Mouse (Mus musculus) kidney, embryonic 15.5 days (tissue): ENCODE results near the gene Eif5a. TPM values are rescaled to one million over a fixed set of nuclear protein-coding genes. Genes with fewer than 3 reads are reported as not detected.
A peak's percentile ranks its signal among the peaks of the same experiment; 100 is the strongest.

Experiments used
- ATAC-seq: fragments of 200-750 bp; cut with Nextera tagmentation; replicated peaks from 2 replicates; pipeline ENCODE4 v1.8.0; 2017; ENCODE audit warnings: moderate TSS enrichment; ENCODE audit not compliant: low FRiP score
- H3K27ac ChIP-seq: fragments of 300-500 bp; sonication (generic); 2 replicates; pipeline ENCODE4 v1.5.1; 2015; ENCODE audit warnings: mild to moderate bottlenecking, inconsistent platforms
- H3K27me3 ChIP-seq: fragments of 300-500 bp; sonication (generic); 2 replicates; pipeline ENCODE4 v1.6.1; 2015; ENCODE audit warnings: inconsistent platforms
- H3K36me3 ChIP-seq: fragments of 300-500 bp; sonication (generic); 2 replicates; pipeline ENCODE4 v1.6.1; 2015; ENCODE audit warnings: inconsistent platforms
- H3K4me1 ChIP-seq: fragments of 300-500 bp; sonication (generic); 2 replicates; pipeline ENCODE4 v1.6.1; 2015; ENCODE audit warnings: inconsistent platforms
- H3K4me2 ChIP-seq: fragments of 300-500 bp; sonication (generic); 2 replicates; pipeline ENCODE4 v1.6.1; 2015; ENCODE audit warnings: moderate library complexity, mild to moderate bottlenecking, inconsistent platforms
- H3K4me3 ChIP-seq: fragments of 300-500 bp; sonication (generic); replicated peaks from 2 replicates; pipeline ENCODE4 v1.5.1; 2015; ENCODE audit warnings: mild to moderate bottlenecking, inconsistent platforms
- H3K9ac ChIP-seq: fragments of 300-500 bp; sonication (generic); 2 replicates; pipeline ENCODE4 v1.6.1; 2015; ENCODE audit warnings: mild to moderate bottlenecking, inconsistent platforms
- H3K9me3 ChIP-seq: fragments of 300-500 bp; sonication (generic); replicated peaks from 2 replicates; pipeline ENCODE4 v1.6.1; 2016; ENCODE audit warnings: inconsistent platforms
- WGBS: fragments of 180-500 bp; shearing (Covaris S2); methylation state at CpG from one replicate; pipeline ENCODE4 v1.1.7; 2015; ENCODE audit warnings: mixed read lengths; 5-methylcytosine and 5-hydroxymethylcytosine counted together
- microRNA-seq: library from miRNA; unstranded; fragments of <30 nt; microRNA quantifications from one replicate; pipeline ENCODE4, GENCODE M21; 2016
- polyA plus RNA-seq: library from polyadenylated mRNA; unstranded; fragments of >200 nt; fragmentation: Nextera tagmentation; extraction: Ambion mirVana; gene quantifications from 2 replicates; pipeline ENCODE4 v1.2.1, GENCODE M21; 2015

The Eif5a gene
- polyA plus RNA-seq, 1 experiment from 2014 or later, result 1,795 TPM

DNA sequence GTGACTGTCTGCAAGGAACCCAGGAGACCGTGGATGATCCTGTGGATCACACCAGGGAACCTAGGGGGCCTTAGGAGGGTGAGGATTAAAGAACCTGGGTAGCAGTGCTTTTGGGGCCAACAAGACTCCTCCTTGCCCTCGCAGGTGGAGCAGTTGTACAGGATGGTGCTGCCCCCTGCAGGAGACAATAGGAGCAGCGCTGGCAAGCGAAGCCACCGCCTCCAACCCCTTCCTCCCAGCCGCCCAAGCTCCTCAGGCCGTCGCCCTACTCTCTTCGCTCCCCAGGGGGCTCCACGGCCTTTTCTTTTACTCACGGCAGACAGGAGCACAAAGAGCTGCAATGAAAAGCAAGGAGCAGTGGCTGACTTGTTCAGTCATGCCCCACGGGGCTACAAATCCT lies 44.9 kb downstream of the Eif5a start:
- no peak for ATAC-seq
- Histone ChIP-seq H3K9ac (0 out of 2 replicates have a peak overlapping the region, but pooled peaks have one; percentile 1), H3K4me2 (peak overlapping the region; percentile 46), H3K36me3 (no peaks in the 10 kb centered on the region), H3K4me3 (peak overlapping the region; percentile 18), H3K9me3 (no peaks in the 10 kb centered on the region), H3K4me1 (peaks cover 51% of the 10 kb centered on the region), H3K27me3 (no peaks in the 10 kb centered on the region), H3K27ac (peak overlapping the region; percentile 37; the same call in 1 of the 2 replicates)
- whole genome bisulfite sequencing, result 5% methylated on average over 12 of the region's 12 CpGs

DNA sequence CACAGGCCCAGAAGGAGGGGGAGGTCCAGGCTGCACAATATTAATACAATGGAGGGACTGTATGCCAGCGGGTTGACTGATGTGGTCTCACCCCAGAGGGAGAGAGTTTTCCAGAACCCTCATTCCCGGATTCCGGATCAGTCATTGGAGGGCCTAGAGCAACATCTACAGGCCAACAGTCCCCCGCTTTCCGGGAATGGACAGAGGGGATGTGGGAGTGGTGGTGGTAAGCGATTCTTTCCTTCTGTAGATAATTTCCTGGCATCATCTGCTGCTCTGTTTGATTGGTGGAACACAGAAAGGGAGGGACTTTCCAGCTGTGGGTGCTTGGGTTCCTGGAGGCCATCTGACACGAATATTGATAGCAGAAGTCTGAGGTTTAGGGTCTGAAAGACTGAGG lies 45.6 kb downstream of the Eif5a start:
- ATAC-seq, result no peak
- peak overlapping the region; percentile 37; the same call in 1 of the 2 replicates for H3K27ac ChIP-seq
- H3K27me3 ChIP-seq, result no peaks in the 10 kb centered on the region
- H3K36me3 ChIP-seq, result no peaks in the 10 kb centered on the region
- 49% methylated on average over 7 of the region's 7 CpGs for WGBS
- H3K4me2 ChIP-seq, result 0 out of 2 replicates have a peak overlapping the region, but pooled peaks have one; percentile 46
- no peak overlapping the region for H3K4me3 ChIP-seq
- peaks cover 44% of the 10 kb centered on the region for H3K4me1 ChIP-seq
- no peaks in the 10 kb centered on the region for H3K9me3 ChIP-seq
- H3K9ac ChIP-seq, result no peak overlapping the region

GRCm38 (mm10) chr11:69872451-69872850 lies 49.3 kb downstream of the Eif5a start:
- Histone ChIP-seq H3K4me3 (no peak overlapping the region), H3K36me3 (no peaks in the 10 kb centered on the region), H3K9me3 (no peaks in the 10 kb centered on the region), H3K27me3 (no peaks in the 10 kb centered on the region), H3K9ac (no peak overlapping the region), H3K27ac (no peak overlapping the region), H3K4me1 (peaks cover 16% of the 10 kb centered on the region), H3K4me2 (no peak overlapping the region)
- 62% methylated on average over 4 of the region's 4 CpGs for WGBS
- ATAC-seq, result no peak

DNA sequence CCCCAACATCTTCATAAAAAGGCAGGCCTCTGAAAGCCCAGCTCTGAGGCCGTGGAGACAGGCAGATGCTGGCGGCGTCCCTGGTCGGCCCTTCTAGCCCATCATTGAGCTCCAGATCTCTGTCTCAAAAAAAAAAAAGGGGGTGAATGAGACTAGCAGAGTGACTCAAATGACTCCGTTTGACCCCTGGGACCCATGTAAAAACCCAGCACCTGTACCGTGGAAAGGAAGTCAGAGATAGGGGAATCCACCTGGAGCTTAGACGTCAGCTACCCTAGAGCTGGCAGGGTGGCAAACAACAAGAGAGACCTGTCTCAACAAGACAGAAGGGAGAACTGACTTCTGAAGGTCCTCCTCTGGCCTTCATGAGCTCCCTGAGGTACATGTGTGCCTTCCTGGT lies 49.9 kb downstream of the Eif5a start:
- no peak for ATAC-seq
- no peak overlapping the region for H3K4me3 ChIP-seq
- no peaks in the 10 kb centered on the region for H3K36me3 ChIP-seq
- no peak overlapping the region for H3K9ac ChIP-seq
- H3K27ac ChIP-seq, result no peak overlapping the region
- no peak overlapping the region for H3K4me2 ChIP-seq
- H3K9me3 ChIP-seq, result no peaks in the 10 kb centered on the region
- peaks cover 10% of the 10 kb centered on the region for H3K4me1 ChIP-seq
- WGBS, result 83% methylated on average over 7 of the region's 7 CpGs
- H3K27me3 ChIP-seq, result no peaks in the 10 kb centered on the region

- 91% methylated on average over 2 of the region's 2 CpGs for WGBS
Observed at GRCm38 (mm10) chr11:69870289-69871069, 51.3 kb downstream of the Eif5a start.

DNA sequence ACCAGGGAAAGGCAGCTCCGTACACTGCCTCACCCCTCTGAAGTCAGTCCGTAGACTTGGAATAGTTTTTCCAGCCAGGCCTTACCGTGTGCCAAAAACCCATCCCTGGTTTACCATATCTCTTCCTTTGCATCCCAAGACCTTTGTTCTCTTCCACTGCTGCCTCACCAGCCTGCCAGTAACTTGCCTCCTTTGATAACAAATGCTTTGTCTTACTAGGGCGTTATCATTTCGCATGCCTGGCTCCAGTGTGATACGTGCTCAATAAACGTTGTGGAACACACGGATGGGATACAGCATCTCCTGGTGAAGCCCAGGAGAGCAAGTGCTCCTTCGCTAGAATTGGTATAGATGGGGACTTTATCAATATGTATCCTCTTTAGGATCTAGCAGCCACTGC lies 54.4 kb downstream of the Eif5a start:
- no peak overlapping the region for H3K4me3 ChIP-seq
- no peaks in the 10 kb centered on the region for H3K36me3 ChIP-seq
- no peaks in the 10 kb centered on the region for H3K9me3 ChIP-seq
- H3K27ac ChIP-seq, result no peak overlapping the region
- H3K27me3 ChIP-seq, result no peaks in the 10 kb centered on the region
- H3K9ac ChIP-seq, result no peak overlapping the region
- ATAC-seq, result no peak
- H3K4me2 ChIP-seq, result no peak overlapping the region
- WGBS, result 74% methylated on average over 9 of the region's 9 CpGs
- H3K4me1 ChIP-seq, result no peaks in the 10 kb centered on the region; the same call in 1 of the 2 replicates

More at GRCm38 (mm10) chr11:69870289-69871069, 51.3 kb downstream of the Eif5a start:
- Histone ChIP-seq H3K27ac (no peak overlapping the region), H3K4me1 (no peaks in the 10 kb centered on the region), H3K27me3 (no peaks in the 10 kb centered on the region), H3K4me2 (no peak overlapping the region), H3K36me3 (no peaks in the 10 kb centered on the region), H3K4me3 (no peak overlapping the region), H3K9ac (no peak overlapping the region), H3K9me3 (no peaks in the 10 kb centered on the region)
- ATAC-seq, result no peak

Small RNA genes within 50 kb of the gene (microRNA-seq; reads per million reads assigned to microRNA genes)
- not detected for gene Mir6924

Other genes with a start within 250 kb of the Eif5a start
- 586 and 589 TPM in 2 replicates for gene Eif4a1, start 249.5 kb downstream of the Eif5a start, polyA plus RNA-seq
- gene Senp3, start 239.9 kb downstream of the Eif5a start, polyA plus RNA-seq, result 91.6 and 95.2 TPM in 2 replicates
- gene Tnfsf13, start 236.2 kb downstream of the Eif5a start, polyA plus RNA-seq, result 0.45 and 0.53 TPM in 2 replicates
- 9.1 and 11.1 TPM in 2 replicates for gene Tnfsf12, start 226.1 kb downstream of the Eif5a start, polyA plus RNA-seq
- gene Tnfsfm13, start 225.9 kb downstream of the Eif5a start, polyA plus RNA-seq, result 4.5 and 7.0 TPM in 2 replicates
- gene Polr2a, start 163.3 kb downstream of the Eif5a start, polyA plus RNA-seq, result 29.9 and 31.1 TPM in 2 replicates
- gene Slc35g3, start 160.0 kb downstream of the Eif5a start, polyA plus RNA-seq, result 0.27 and 0.36 TPM in 2 replicates
- 1.9 and 2.8 TPM in 2 replicates for gene Zbtb4, start 156.0 kb downstream of the Eif5a start, polyA plus RNA-seq
- 11.4 and 12.3 TPM in 2 replicates for gene Chrnb1, start 126.0 kb downstream of the Eif5a start, polyA plus RNA-seq
- 2.0 and 2.5 TPM in 2 replicates for gene Fgf11, start 120.1 kb downstream of the Eif5a start, polyA plus RNA-seq
- 8.3 TPM in 2 replicates for gene Tmem102, start 116.3 kb downstream of the Eif5a start, polyA plus RNA-seq
- not detected in 2 replicates for gene Gm39566, start 106.7 kb downstream of the Eif5a start, polyA plus RNA-seq
- gene Spem2, start 103.5 kb downstream of the Eif5a start, polyA plus RNA-seq, result not detected in 2 replicates
- 0.14 and 0.32 TPM in 2 replicates for gene Spem1, start 99.8 kb downstream of the Eif5a start, polyA plus RNA-seq
- 5.6 and 7.6 TPM in 2 replicates for gene Nlgn2, start 84.2 kb downstream of the Eif5a start, polyA plus RNA-seq
- 409 and 443 TPM in 2 replicates for gene Tmem256, start 83.4 kb downstream of the Eif5a start, polyA plus RNA-seq
- 96.5 and 105 TPM in 2 replicates for gene Plscr3, start 75.6 kb downstream of the Eif5a start, polyA plus RNA-seq
- 5.8 and 7.3 TPM in 2 replicates for gene Tnk1, start 63.2 kb downstream of the Eif5a start, polyA plus RNA-seq
- gene Tmem95, start 43.9 kb downstream of the Eif5a start, polyA plus RNA-seq, result 0.32 TPM in 1 of 2 replicates, not detected in the other
- gene Kctd11, start 40.6 kb downstream of the Eif5a start, polyA plus RNA-seq, result 9.4 and 10.1 TPM in 2 replicates
- 0.58 and 0.62 TPM in 2 replicates for gene Acap1, start 26.4 kb downstream of the Eif5a start, polyA plus RNA-seq
- 12.6 and 13.0 TPM in 2 replicates for gene 2810408A11Rik, start 21.0 kb downstream of the Eif5a start, polyA plus RNA-seq
- gene Neurl4, start 20.9 kb downstream of the Eif5a start, polyA plus RNA-seq, result 9.3 and 10.8 TPM in 2 replicates
- 77.8 and 86.2 TPM in 2 replicates for gene Gps2, start 8.1 kb downstream of the Eif5a start, polyA plus RNA-seq
- 6.3 and 7.5 TPM in 2 replicates for gene Ybx2, start 13.8 kb upstream of the Eif5a start, polyA plus RNA-seq
- 17.3 and 22.1 TPM in 2 replicates for gene Slc2a4, start 26.2 kb upstream of the Eif5a start, polyA plus RNA-seq
- 173 and 178 TPM in 2 replicates for gene Cldn7, start 42.8 kb upstream of the Eif5a start, polyA plus RNA-seq
- 31.0 and 31.7 TPM in 2 replicates for gene Ctdnep1, start 59.2 kb upstream of the Eif5a start, polyA plus RNA-seq
- gene Elp5, start 60.6 kb upstream of the Eif5a start, polyA plus RNA-seq, result 116 and 120 TPM in 2 replicates
- gene Gabarap, start 69.2 kb upstream of the Eif5a start, polyA plus RNA-seq, result 447 and 450 TPM in 2 replicates
- gene Phf23, start 73.8 kb upstream of the Eif5a start, polyA plus RNA-seq, result 75.8 and 78.8 TPM in 2 replicates
- 38.2 and 43.2 TPM in 2 replicates for gene Dvl2, start 78.6 kb upstream of the Eif5a start, polyA plus RNA-seq
- 78.1 and 83.0 TPM in 2 replicates for gene Acadvl, start 93.5 kb upstream of the Eif5a start, polyA plus RNA-seq
- 12.9 and 15.2 TPM in 2 replicates for gene Dlg4, start 95.0 kb upstream of the Eif5a start, polyA plus RNA-seq
- gene Asgr1, start 132.1 kb upstream of the Eif5a start, polyA plus RNA-seq, result 1.3 and 2.3 TPM in 2 replicates
- gene Asgr2, start 170.7 kb upstream of the Eif5a start, polyA plus RNA-seq, result 0.18 and 0.28 TPM in 2 replicates
- 0.27 and 0.31 TPM in 2 replicates for gene Mgl2, start 208.4 kb upstream of the Eif5a start, polyA plus RNA-seq
- 1.8 TPM in 1 of 2 replicates, not detected in the other for gene Clec10a, start 234.2 kb upstream of the Eif5a start, polyA plus RNA-seq